Mouse (Mus musculus): ENCODE measurements at regions not wholly inside any gene's neighbourhood (a gene's known extent, or its start where the extent isn't known, plus 50 kb on each side); places are given as distances from the start of the nearest gene placed in this dataset.

- 80% methylated on average over 7 of the region's 7 CpGs for WGBS
- Histone ChIP-seq H3K4me1 (ENCODE audit: control insufficient read depth, insufficient read depth, low read length) (no peaks in the 10 kb centered on the region), H3K9ac (ENCODE audit: low read length) (no peak overlapping the region), H3K4me3 (replicated peaks; ENCODE audit: low read length) (no peak overlapping the region), H3K27me3 (ENCODE audit: control insufficient read depth, insufficient read depth, low read length) (no peaks in the 10 kb centered on the region), H3K36me3 (ENCODE audit: control insufficient read depth, insufficient read depth, low read length) (no peaks in the 10 kb centered on the region), H3K4me2 (ENCODE audit: low read depth, low read length) (no peak overlapping the region), H3K27ac (ENCODE audit: low read length) (no peak overlapping the region), H3K9me3 (replicated peaks; ENCODE audit: control insufficient read depth, low read length) (no peaks in the 10 kb centered on the region)
- ATAC-seq (ENCODE audit: insufficient read depth, low FRiP score): no peak
Observed at GRCm38 (mm10) chr5:64468307-64468706, 312.2 kb downstream of the Tbc1d1 start.

DNA sequence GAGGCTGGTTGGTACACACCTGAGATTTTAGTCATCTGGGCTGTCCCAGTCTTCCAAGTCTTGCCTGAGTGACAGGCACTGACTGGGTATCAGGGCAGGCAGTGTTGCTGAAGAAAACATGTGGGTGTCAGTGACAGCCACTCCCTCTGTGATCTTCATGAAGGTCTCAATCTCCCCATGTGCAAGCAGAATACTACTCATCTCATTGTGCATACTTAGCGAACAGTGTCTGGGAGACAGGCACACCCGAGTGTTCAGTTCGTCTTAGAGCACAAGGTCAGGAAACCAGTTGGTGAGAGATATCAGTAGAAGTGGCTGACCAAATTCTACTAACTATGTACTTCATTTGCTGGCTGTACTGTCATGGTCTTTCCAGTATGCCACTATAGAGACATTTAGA lies 315.9 kb downstream of the Tbc1d1 start:
- Histone ChIP-seq H3K36me3 (ENCODE audit: control insufficient read depth, insufficient read depth, low read length) (no peaks in the 10 kb centered on the region), H3K4me1 (ENCODE audit: control insufficient read depth, insufficient read depth, low read length) (no peaks in the 10 kb centered on the region), H3K9ac (ENCODE audit: low read length) (no peak overlapping the region), H3K9me3 (replicated peaks; ENCODE audit: control insufficient read depth, low read length) (no peaks in the 10 kb centered on the region), H3K27me3 (ENCODE audit: control insufficient read depth, insufficient read depth, low read length) (no peaks in the 10 kb centered on the region), H3K27ac (ENCODE audit: low read length) (no peak overlapping the region), H3K4me3 (replicated peaks; ENCODE audit: low read length) (no peak overlapping the region), H3K4me2 (ENCODE audit: low read depth, low read length) (no peak overlapping the region)
- no peak for ATAC-seq (ENCODE audit: insufficient read depth, low FRiP score)
- 83% methylated on average over 3 of the region's 3 CpGs for WGBS

GRCm38 (mm10) chr5:64472415-64472814 lies 316.3 kb downstream of the Tbc1d1 start:
- no peak; the same call in 1 of the 2 replicates for ATAC-seq (ENCODE audit: insufficient read depth, low FRiP score)
- H3K36me3 ChIP-seq (ENCODE audit: control insufficient read depth, insufficient read depth, low read length): no peaks in the 10 kb centered on the region
- no peaks in the 10 kb centered on the region for H3K4me1 ChIP-seq (ENCODE audit: control insufficient read depth, insufficient read depth, low read length)
- WGBS: 64% methylated on average over 10 of the region's 10 CpGs
- no peaks in the 10 kb centered on the region for H3K9me3 ChIP-seq (replicated peaks; ENCODE audit: control insufficient read depth, low read length)
- no peak overlapping the region for H3K4me2 ChIP-seq (ENCODE audit: low read depth, low read length)
- no peak overlapping the region for H3K4me3 ChIP-seq (replicated peaks; ENCODE audit: low read length)
- no peak overlapping the region for H3K27ac ChIP-seq (ENCODE audit: low read length)
- H3K9ac ChIP-seq (ENCODE audit: low read length): no peak overlapping the region
- H3K27me3 ChIP-seq (ENCODE audit: control insufficient read depth, insufficient read depth, low read length): no peaks in the 10 kb centered on the region

GRCm38 (mm10) chr5:64474868-64475267 lies 318.8 kb downstream of the Tbc1d1 start:
- no peaks in the 10 kb centered on the region for H3K36me3 ChIP-seq (ENCODE audit: control insufficient read depth, insufficient read depth, low read length)
- 79% methylated on average over 1 of the region's 1 CpGs for WGBS
- H3K9me3 ChIP-seq (replicated peaks; ENCODE audit: control insufficient read depth, low read length): no peaks in the 10 kb centered on the region
- H3K4me2 ChIP-seq (ENCODE audit: low read depth, low read length): no peak overlapping the region
- no peaks in the 10 kb centered on the region for H3K4me1 ChIP-seq (ENCODE audit: control insufficient read depth, insufficient read depth, low read length)
- no peak overlapping the region for H3K9ac ChIP-seq (ENCODE audit: low read length)
- H3K4me3 ChIP-seq (replicated peaks; ENCODE audit: low read length): no peak overlapping the region
- no peak for ATAC-seq (ENCODE audit: insufficient read depth, low FRiP score)
- H3K27me3 ChIP-seq (ENCODE audit: control insufficient read depth, insufficient read depth, low read length): no peaks in the 10 kb centered on the region
- H3K27ac ChIP-seq (ENCODE audit: low read length): no peak overlapping the region

DNA sequence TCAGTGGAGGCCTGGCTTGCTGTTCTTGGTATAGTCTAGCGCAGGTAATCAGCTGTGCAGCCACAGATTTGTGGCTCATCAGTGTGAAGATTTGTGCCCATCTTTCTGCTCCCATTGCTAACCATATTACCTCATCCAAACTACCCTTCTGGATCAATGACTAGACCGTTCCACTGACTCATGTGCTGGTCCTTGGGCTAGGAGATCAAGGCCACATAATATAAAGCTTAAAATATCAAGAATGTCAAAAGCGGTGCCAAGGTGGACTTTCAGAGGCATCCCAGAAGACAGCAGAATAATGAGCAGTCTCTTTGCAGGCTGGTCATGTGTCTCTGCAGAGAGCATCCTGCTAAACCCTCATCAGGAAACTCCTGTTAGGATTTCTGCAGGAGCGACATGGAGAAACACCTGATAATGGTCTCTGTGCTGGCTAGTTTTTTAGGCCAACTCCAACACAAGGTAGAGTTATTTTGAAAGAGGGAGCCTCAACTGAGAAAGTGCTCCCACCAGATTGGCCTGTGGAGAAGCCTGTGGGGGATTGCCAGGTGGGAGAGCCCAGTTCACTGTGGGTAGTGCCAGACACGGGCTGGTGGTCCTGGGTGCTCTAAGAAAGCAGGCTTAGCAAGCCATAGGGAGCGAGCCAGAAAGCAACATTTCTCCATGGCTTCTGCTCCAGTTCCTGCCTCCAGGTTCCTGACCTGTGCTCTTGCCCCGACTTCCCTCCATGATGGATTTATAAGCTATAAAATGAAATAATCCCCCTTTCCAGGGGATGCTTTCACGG lies 319.8 kb downstream of the Tbc1d1 start:
- no peaks in the 10 kb centered on the region for H3K36me3 ChIP-seq (ENCODE audit: control insufficient read depth, insufficient read depth, low read length)
- H3K27me3 ChIP-seq (ENCODE audit: control insufficient read depth, insufficient read depth, low read length): no peaks in the 10 kb centered on the region
- no peak overlapping the region for H3K4me3 ChIP-seq (replicated peaks; ENCODE audit: low read length)
- no peak overlapping the region for H3K9ac ChIP-seq (ENCODE audit: low read length)
- 77% methylated on average over 8 of the region's 8 CpGs for WGBS
- no peak overlapping the region for H3K27ac ChIP-seq (ENCODE audit: low read length)
- no peaks in the 10 kb centered on the region for H3K4me1 ChIP-seq (ENCODE audit: control insufficient read depth, insufficient read depth, low read length)
- no peak for ATAC-seq (ENCODE audit: insufficient read depth, low FRiP score)
- no peak overlapping the region for H3K4me2 ChIP-seq (ENCODE audit: low read depth, low read length)
- no peaks in the 10 kb centered on the region for H3K9me3 ChIP-seq (replicated peaks; ENCODE audit: control insufficient read depth, low read length)

DNA sequence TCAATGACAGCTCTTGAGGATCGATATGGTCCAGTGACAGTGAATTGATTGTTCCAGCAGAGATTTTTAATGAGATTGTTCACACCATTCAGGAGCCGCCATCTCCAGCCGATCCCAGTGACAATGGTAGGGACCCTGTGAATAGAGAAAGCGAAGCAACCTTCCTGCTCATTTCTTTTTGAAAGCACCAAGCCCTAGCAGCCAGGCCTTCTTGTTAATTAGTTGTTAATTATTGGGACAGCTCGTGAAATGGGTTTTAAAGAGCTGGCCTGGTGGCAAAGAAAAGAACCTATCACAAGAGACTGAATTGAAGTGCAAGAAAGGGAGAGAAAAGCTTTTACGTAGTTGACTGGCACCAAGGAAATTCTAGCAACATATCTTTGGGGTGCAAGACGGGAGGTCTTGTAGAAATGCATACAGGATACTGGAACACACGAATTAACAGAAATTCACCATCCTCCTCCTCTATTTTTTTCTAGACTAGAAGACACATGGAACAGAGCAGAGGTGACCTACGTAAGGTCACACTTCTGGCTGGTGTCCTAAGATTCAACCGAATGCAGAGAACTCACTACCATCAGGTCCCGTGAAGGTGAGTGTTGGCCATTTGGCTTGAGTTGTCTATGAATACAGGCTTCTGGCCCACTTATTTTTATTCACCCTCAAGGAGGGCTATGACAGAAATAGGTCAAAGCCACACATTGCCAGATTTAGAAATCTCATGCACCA lies 320.7 kb downstream of the Tbc1d1 start:
- no peak overlapping the region for H3K4me3 ChIP-seq (replicated peaks; ENCODE audit: low read length)

DNA sequence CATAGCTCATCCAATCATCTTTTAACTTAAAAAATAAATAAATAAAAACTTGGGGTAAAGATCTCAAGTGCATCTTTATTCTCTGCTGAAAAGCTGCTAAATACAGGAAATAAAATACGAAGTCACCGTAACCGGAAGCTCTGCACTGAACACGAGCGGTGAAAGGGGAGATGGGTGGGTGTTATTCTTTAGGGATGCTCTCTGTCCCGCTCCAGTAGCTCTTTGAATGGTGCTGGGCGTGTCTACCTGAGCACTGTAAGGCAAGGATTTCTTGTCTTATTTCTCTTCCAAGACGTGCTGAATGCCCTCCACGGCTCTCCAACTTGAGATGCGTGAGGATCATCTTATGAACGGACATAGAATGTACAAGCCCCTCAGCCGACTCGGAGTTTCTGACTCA lies 322.0 kb downstream of the Tbc1d1 start:
- no peaks in the 10 kb centered on the region for H3K27me3 ChIP-seq (ENCODE audit: control insufficient read depth, insufficient read depth, low read length)
- H3K9ac ChIP-seq (ENCODE audit: low read length): no peak overlapping the region
- no peaks in the 10 kb centered on the region for H3K4me1 ChIP-seq (ENCODE audit: control insufficient read depth, insufficient read depth, low read length)
- no peak overlapping the region for H3K4me3 ChIP-seq (replicated peaks; ENCODE audit: low read length)
- no peak overlapping the region for H3K4me2 ChIP-seq (ENCODE audit: low read depth, low read length)
- ATAC-seq (ENCODE audit: insufficient read depth, low FRiP score): no peak
- H3K9me3 ChIP-seq (replicated peaks; ENCODE audit: control insufficient read depth, low read length): no peaks in the 10 kb centered on the region
- no peaks in the 10 kb centered on the region for H3K36me3 ChIP-seq (ENCODE audit: control insufficient read depth, insufficient read depth, low read length)
- H3K27ac ChIP-seq (ENCODE audit: low read length): no peak overlapping the region
- WGBS: 78% methylated on average over 13 of the region's 13 CpGs

More for the DNA sequence above, 320.7 kb downstream of the Tbc1d1 start:
- no peaks in the 10 kb centered on the region for H3K27me3 ChIP-seq (ENCODE audit: control insufficient read depth, insufficient read depth, low read length)
- no peaks in the 10 kb centered on the region for H3K4me1 ChIP-seq (ENCODE audit: control insufficient read depth, insufficient read depth, low read length)
- no peak overlapping the region for H3K4me2 ChIP-seq (ENCODE audit: low read depth, low read length)
- WGBS: 80% methylated on average over 11 of the region's 11 CpGs
- no peak overlapping the region for H3K27ac ChIP-seq (ENCODE audit: low read length)
- H3K9ac ChIP-seq (ENCODE audit: low read length): no peak overlapping the region
- H3K36me3 ChIP-seq (ENCODE audit: control insufficient read depth, insufficient read depth, low read length): no peaks in the 10 kb centered on the region
- H3K9me3 ChIP-seq (replicated peaks; ENCODE audit: control insufficient read depth, low read length): no peaks in the 10 kb centered on the region
- ATAC-seq (ENCODE audit: insufficient read depth, low FRiP score): no peak

DNA sequence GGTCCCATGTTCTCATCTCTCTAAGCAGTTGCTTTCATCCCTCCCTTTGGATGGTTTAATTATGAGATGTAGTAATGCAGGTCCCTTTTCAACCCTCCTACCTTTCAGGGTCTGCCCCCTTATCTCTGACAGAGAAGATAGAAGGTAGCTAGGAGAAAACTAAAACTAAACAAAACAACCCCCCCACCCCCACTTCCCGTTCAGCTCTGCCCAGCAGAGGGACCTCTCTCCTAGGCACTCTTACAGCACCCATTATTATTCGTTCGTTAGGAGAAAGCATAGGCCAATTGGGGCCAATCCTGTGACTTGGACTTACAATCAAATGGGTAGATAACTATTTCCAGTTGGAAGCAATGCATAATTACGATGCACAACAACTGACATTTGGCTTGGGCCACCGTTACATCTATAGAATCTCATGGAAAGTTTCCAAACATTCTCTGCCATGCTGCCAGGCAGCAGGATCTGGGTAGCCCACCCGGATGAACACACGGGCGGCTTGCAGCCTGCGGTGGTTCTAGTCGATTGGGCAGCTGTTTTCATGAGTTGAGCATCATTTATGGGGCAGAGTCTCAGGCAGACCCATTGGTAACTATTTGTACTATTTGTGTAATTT lies 322.6 kb downstream of the Tbc1d1 start:
- ATAC-seq (ENCODE audit: insufficient read depth, low FRiP score): no peak
- no peak overlapping the region for H3K4me3 ChIP-seq (replicated peaks; ENCODE audit: low read length)
- H3K27me3 ChIP-seq (ENCODE audit: control insufficient read depth, insufficient read depth, low read length): no peaks in the 10 kb centered on the region
- no peak overlapping the region for H3K4me2 ChIP-seq (ENCODE audit: low read depth, low read length)
- 76% methylated on average over 10 of the region's 10 CpGs for WGBS
- H3K27ac ChIP-seq (ENCODE audit: low read length): no peak overlapping the region
- no peaks in the 10 kb centered on the region for H3K4me1 ChIP-seq (ENCODE audit: control insufficient read depth, insufficient read depth, low read length)
- H3K9ac ChIP-seq (ENCODE audit: low read length): no peak overlapping the region
- no peaks in the 10 kb centered on the region for H3K36me3 ChIP-seq (ENCODE audit: control insufficient read depth, insufficient read depth, low read length)
- H3K9me3 ChIP-seq (replicated peaks; ENCODE audit: control insufficient read depth, low read length): no peaks in the 10 kb centered on the region

DNA sequence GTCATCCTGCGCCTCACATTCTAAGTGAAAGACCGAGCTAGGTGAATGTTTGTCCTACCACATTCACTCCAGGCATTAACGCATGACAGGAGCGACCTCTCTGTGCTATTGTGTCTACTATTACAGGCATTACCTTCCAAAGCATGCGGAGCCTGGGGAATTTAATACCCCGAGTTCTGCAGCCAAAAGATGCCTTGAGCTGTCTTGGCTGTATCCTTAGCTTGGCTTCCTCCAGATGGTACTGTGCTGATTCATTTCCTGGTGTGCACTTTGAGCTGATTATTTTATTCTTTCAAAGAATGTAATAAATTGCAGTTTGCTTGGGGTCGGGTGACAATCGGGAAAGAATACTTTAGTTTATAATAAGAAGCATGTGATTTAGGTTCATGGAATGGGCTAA lies 323.2 kb downstream of the Tbc1d1 start:
- Histone ChIP-seq H3K4me3 (replicated peaks; ENCODE audit: low read length) (no peak overlapping the region), H3K9ac (ENCODE audit: low read length) (no peak overlapping the region), H3K36me3 (ENCODE audit: control insufficient read depth, insufficient read depth, low read length) (no peaks in the 10 kb centered on the region), H3K4me2 (ENCODE audit: low read depth, low read length) (no peak overlapping the region), H3K27ac (ENCODE audit: low read length) (no peak overlapping the region), H3K4me1 (ENCODE audit: control insufficient read depth, insufficient read depth, low read length) (no peaks in the 10 kb centered on the region), H3K27me3 (ENCODE audit: control insufficient read depth, insufficient read depth, low read length) (no peaks in the 10 kb centered on the region), H3K9me3 (replicated peaks; ENCODE audit: control insufficient read depth, low read length) (no peaks in the 10 kb centered on the region)
- WGBS: 41% methylated on average over 8 of the region's 8 CpGs
- no peak for ATAC-seq (ENCODE audit: insufficient read depth, low FRiP score)
